Mouse (Mus musculus): ENCODE measurements around the gene Mcrs1. TPM values are rescaled to one million over a fixed set of nuclear protein-coding genes. Genes with fewer than 3 reads are reported as not detected.
"Not testable (repeated sequence)": the region's sequence is repeated elsewhere in the genome, so short reads cannot be mapped to it uniquely, and the experiment has no call there.

Mcrs1 gene
- total RNA-seq, 2 experiments from 2014 or later: 22.1 to 25.2 TPM

- no peak for DNase-seq (ENCODE audit: low spot score)
These were observed 817 bp upstream of the Mcrs1 start for GRCm38 (mm10) chr15:99252381-99253174.

- not testable (repeated sequence) for DNase-seq (ENCODE audit: low spot score)
These were observed 650 bp downstream of the Mcrs1 start for GRCm38 (mm10) chr15:99251111-99251510.

GRCm38 (mm10) chr15:99249938-99250337 is 1.8 kb downstream of the Mcrs1 start:
- DNase-seq (ENCODE audit: low spot score): no peak

- DNase-seq (ENCODE audit: low spot score): peak; percentile 76
These were observed 2.8 kb downstream of the Mcrs1 start for GRCm38 (mm10) chr15:99248972-99249371.

- DNase-seq (ENCODE audit: low spot score): not testable (repeated sequence)
These were observed 5.0 kb downstream of the Mcrs1 start for GRCm38 (mm10) chr15:99246736-99247135.

- no peak for DNase-seq (ENCODE audit: low spot score)
These were observed 9.7 kb downstream of the Mcrs1 start for GRCm38 (mm10) chr15:99242045-99242444.

GRCm38 (mm10) chr15:99241249-99241648 is 10.5 kb downstream of the Mcrs1 start:
- no peak for DNase-seq (ENCODE audit: low spot score)

GRCm38 (mm10) chr15:99240129-99240528 is 11.6 kb downstream of the Mcrs1 start:
- DNase-seq (ENCODE audit: low spot score): no peak

- no peak for DNase-seq (ENCODE audit: low spot score)
These were observed 13.8 kb downstream of the Mcrs1 start for GRCm38 (mm10) chr15:99238006-99238405.

- DNase-seq (ENCODE audit: low spot score): no peak
These were observed 17.3 kb downstream of the Mcrs1 start for GRCm38 (mm10) chr15:99234326-99235010.

- DNase-seq (ENCODE audit: low spot score): no peak
These were observed 18.0 kb downstream of the Mcrs1 start for GRCm38 (mm10) chr15:99233719-99234118.

GRCm38 (mm10) chr15:99231998-99232397 is 19.8 kb downstream of the Mcrs1 start:
- DNase-seq (ENCODE audit: low spot score): no peak

- no peak for DNase-seq (ENCODE audit: low spot score)
These were observed 25.7 kb downstream of the Mcrs1 start for GRCm38 (mm10) chr15:99226090-99226489.

- no peak for DNase-seq (ENCODE audit: low spot score)
These were observed 26.5 kb downstream of the Mcrs1 start for GRCm38 (mm10) chr15:99225081-99225810.

GRCm38 (mm10) chr15:99224208-99224911 is 27.4 kb downstream of the Mcrs1 start, which contains the start of gene Kcnh3:
Kcnh3 (plus strand) TSS chr15:99224861.
- no peak for DNase-seq (ENCODE audit: low spot score)

- peak; percentile 31 for DNase-seq (ENCODE audit: low spot score)
These were observed 28.1 kb downstream of the Mcrs1 start for GRCm38 (mm10) chr15:99223585-99224207.

GRCm38 (mm10) chr15:99222794-99223584 is 28.8 kb downstream of the Mcrs1 start:
- DNase-seq (ENCODE audit: low spot score): no peak

GRCm38 (mm10) chr15:99221315-99221952 is 30.3 kb downstream of the Mcrs1 start:
- DNase-seq (ENCODE audit: low spot score): no peak

GRCm38 (mm10) chr15:99217630-99218029 is 34.1 kb downstream of the Mcrs1 start:
- no peak for DNase-seq (ENCODE audit: low spot score)

Data from gastrocnemius, adult 18-20 months (tissue).